Mouse (Mus musculus): Measurements from ENCODE around the gene Swi5.
A peak's percentile ranks its signal among the peaks of the same experiment; 100 is the strongest.

DNA sequence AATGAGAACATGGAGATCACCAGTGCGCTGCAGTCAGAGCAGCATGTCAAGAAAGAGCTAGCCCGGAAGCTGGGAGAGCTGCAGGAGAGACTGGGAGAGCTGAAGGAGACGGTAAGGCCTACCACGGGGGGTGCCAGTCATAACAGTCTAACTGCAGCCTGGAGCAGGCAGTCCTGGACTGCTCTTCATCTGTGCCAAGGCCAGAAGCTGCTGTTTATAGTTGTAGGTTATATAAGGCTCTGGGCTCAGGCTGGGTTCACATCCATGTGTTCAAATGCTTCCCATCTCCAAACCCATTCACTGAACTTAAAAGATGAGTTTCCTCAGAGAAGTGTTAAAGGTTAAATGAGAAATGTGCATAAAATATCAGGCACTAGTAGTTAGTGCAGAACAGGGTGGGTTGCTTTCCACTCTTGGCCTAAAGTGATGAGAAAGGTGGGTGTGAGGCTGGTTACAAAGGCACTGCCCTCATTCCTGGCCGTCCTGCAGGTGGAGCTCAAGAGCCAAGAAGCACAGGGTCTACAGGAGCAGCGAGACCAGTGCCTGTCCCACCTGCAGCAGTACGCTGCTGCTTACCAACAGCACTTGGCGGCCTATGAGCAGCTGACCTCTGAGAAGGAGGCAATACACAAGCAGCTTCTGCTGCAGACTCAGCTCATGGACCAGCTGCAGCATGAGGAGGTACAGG is 16.4 kb upstream of the Swi5 start:
- no peak for TF ChIP-seq EP300 (IDR thresholded peaks at IDR 0.05; ENCODE audit: low read depth)
- peak; percentile 84 for TF ChIP-seq CTCF (IDR thresholded peaks at IDR 0.05; ENCODE audit: low read depth)
